Mouse (Mus musculus) hindbrain, postnatal 0 days (tissue): ENCODE data around the gene Morf4l1. TPM values are rescaled to one million over a fixed set of nuclear protein-coding genes. Genes with fewer than 3 reads are reported as not detected.
"Not testable (repeated sequence)": the region's sequence is repeated elsewhere in the genome, so short reads cannot be mapped to it uniquely, and the experiment has no call there.

Source experiments
- ATAC-seq: fragments of 200-750 bp; cut with Nextera tagmentation; 2 replicates; pipeline ENCODE4 v1.8.0; 2017; ENCODE audit warnings: mild to moderate bottlenecking, moderate TSS enrichment, moderate library complexity
- DNase-seq: peaks from one replicate; pipeline ENCODE4 v3.0.0-alpha.2; 2015; ENCODE audit warnings: low spot score
- H3K27ac ChIP-seq: fragments of 300-500 bp; sonication (generic); 2 replicates; pipeline ENCODE4 v1.5.1; 2014; ENCODE audit warnings: mild to moderate bottlenecking
- H3K27me3 ChIP-seq: fragments of 300-500 bp; sonication (generic); 2 replicates; pipeline ENCODE4 v1.6.1; 2014; ENCODE audit warnings: low read length, mixed read lengths; ENCODE audit not compliant: insufficient read depth
- H3K36me3 ChIP-seq: fragments of 300-500 bp; sonication (generic); 2 replicates; pipeline ENCODE4 v1.6.1; 2014; ENCODE audit warnings: low read length, mixed read lengths; ENCODE audit not compliant: insufficient read depth
- H3K4me1 ChIP-seq: fragments of 300-500 bp; sonication (generic); 2 replicates; pipeline ENCODE4 v1.6.1; 2014; ENCODE audit warnings: antibody characterized with exemption, low read length, mixed read lengths; ENCODE audit not compliant: insufficient read depth
- H3K4me2 ChIP-seq: fragments of 300-500 bp; sonication (generic); 2 replicates; pipeline ENCODE4 v1.6.1; 2014; ENCODE audit warnings: low read depth, mild to moderate bottlenecking, low read length, moderate library complexity, mixed read lengths
- H3K4me3 ChIP-seq: fragments of 300-500 bp; sonication (generic); 2 replicates; pipeline ENCODE4 v1.5.1; 2014; ENCODE audit warnings: low read length
- H3K9ac ChIP-seq: fragments of 300-500 bp; sonication (generic); replicated peaks from 2 replicates; pipeline ENCODE4 v1.6.1; 2014; ENCODE audit warnings: mild to moderate bottlenecking, low read length, moderate library complexity, mixed read lengths
- H3K9me3 ChIP-seq: fragments of 300-500 bp; sonication (generic); 2 replicates; pipeline ENCODE4 v1.6.1; 2016; ENCODE audit warnings: low read length, mixed read lengths
- CTCF ChIP-seq: IDR thresholded peaks from 2 replicates; pipeline ENCODE4 v1.5.1; 2016; ENCODE audit warnings: antibody characterized with exemption, control low read depth, low read depth
- WGBS: fragments of 180-500 bp; shearing (Covaris S2); extraction: QIAGEN DNeasy Blood & Tissue Kit; methylation state at CpG from one replicate; pipeline ENCODE4 v1.1.7; 2014; 5-methylcytosine and 5-hydroxymethylcytosine counted together
- polyA plus RNA-seq: library from polyadenylated mRNA; unstranded; fragments of >200 nt; fragmentation: Nextera tagmentation; extraction: Ambion mirVana; gene quantifications from 2 replicates; pipeline ENCODE4 v1.2.1, GENCODE M21; 2015
- total RNA-seq: library from RNA; depleted of rRNA; stranded (reverse); fragments of >200 nt; gene quantifications from 2 replicates; pipeline ENCODE4 v1.2.3, GENCODE M21; 2014

Morf4l1 gene
- total and polyA plus RNA-seq, 2 experiments from 2014 or later, result 179 to 527 TPM

- WGBS, result 53% methylated on average over 2 of the region's 2 CpGs
- Histone ChIP-seq H3K4me2 (no peak overlapping the region), H3K4me1 (no peaks in the 10 kb centered on the region), H3K36me3 (peaks cover 32% of the 10 kb centered on the region), H3K9me3 (no peaks in the 10 kb centered on the region), H3K4me3 (no peak overlapping the region), H3K27me3 (no peaks in the 10 kb centered on the region), H3K27ac (no peak overlapping the region), H3K9ac (no peak overlapping the region)
- TF ChIP-seq CTCF, result peak; percentile 66
- ATAC-seq (peak; percentile 59; the same call in 1 of the 2 replicates), DNase-seq (peak; percentile 73)
These were observed 13.8 kb downstream of the Morf4l1 start for GRCm38 (mm10) chr9:90100760-90101159.

GRCm38 (mm10) chr9:90098934-90099333, 15.6 kb downstream of the Morf4l1 start:
- H3K4me3 ChIP-seq, result no peak overlapping the region
- H3K4me2 ChIP-seq, result no peak overlapping the region
- peaks cover 34% of the 10 kb centered on the region for H3K36me3 ChIP-seq
- DNase-seq (no peak), ATAC-seq (no peak)
- peak; percentile 22; the same call in 1 of the 2 replicates for TF ChIP-seq CTCF
- H3K27me3 ChIP-seq, result no peaks in the 10 kb centered on the region
- no peak overlapping the region for H3K27ac ChIP-seq
- H3K9ac ChIP-seq, result no peak overlapping the region
- WGBS, result 90% methylated on average over 5 of the region's 5 CpGs
- no peaks in the 10 kb centered on the region for H3K9me3 ChIP-seq
- no peaks in the 10 kb centered on the region for H3K4me1 ChIP-seq

GRCm38 (mm10) chr9:90089339-90090104, 25.1 kb downstream of the Morf4l1 start:
- Histone ChIP-seq H3K9me3 (no peaks in the 10 kb centered on the region), H3K9ac (no peak overlapping the region), H3K4me1 (no peaks in the 10 kb centered on the region), H3K27me3 (no peaks in the 10 kb centered on the region), H3K36me3 (peaks cover 25% of the 10 kb centered on the region), H3K4me3 (no peak overlapping the region), H3K4me2 (no peak overlapping the region), H3K27ac (no peak overlapping the region)
- WGBS, result 90% methylated on average over 6 of the region's 6 CpGs
- DNase-seq (no peak), ATAC-seq (0 out of 2 replicates have a peak, but pooled peaks have one; percentile 15)
- TF ChIP-seq CTCF, result no peak

DNA sequence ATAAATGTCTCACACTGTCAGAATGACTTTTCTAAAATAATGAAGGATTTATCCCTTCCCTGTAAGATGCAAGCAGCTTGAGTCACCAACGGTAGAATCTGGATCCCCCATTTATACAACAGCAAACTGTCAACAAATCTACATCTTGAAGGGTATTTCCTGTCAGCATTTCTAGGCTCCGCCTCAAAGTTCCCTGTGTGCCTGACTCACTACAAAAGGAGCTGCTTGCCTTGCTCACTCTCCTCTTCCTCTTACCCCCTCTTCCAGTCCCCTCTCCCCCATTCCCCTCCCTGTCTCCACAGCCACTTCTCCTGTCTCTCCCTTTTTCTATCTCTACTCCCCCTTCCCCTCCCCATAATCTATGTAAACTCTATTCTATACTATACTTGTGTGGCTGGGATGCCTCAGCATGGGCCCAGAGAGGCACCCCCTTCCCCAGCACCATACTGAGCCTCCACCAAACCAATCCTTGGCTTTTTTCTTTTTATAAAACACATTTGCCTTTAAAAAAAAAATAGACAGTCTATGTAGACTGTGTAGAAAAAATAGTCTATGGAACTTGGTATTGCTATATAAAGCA, 26.6 kb downstream of the Morf4l1 start:
- no peaks in the 10 kb centered on the region for H3K9me3 ChIP-seq
- H3K4me3 ChIP-seq, result no peak overlapping the region
- TF ChIP-seq CTCF, result no peak
- WGBS, result 89% methylated on average over 2 of the region's 2 CpGs
- H3K9ac ChIP-seq, result no peak overlapping the region
- peaks cover 25% of the 10 kb centered on the region for H3K36me3 ChIP-seq
- H3K4me1 ChIP-seq, result no peaks in the 10 kb centered on the region
- no peak for DNase-seq
- H3K27me3 ChIP-seq, result no peaks in the 10 kb centered on the region
- no peak overlapping the region for H3K4me2 ChIP-seq
- no peak overlapping the region for H3K27ac ChIP-seq
- ATAC-seq, result peak; percentile 57

DNA sequence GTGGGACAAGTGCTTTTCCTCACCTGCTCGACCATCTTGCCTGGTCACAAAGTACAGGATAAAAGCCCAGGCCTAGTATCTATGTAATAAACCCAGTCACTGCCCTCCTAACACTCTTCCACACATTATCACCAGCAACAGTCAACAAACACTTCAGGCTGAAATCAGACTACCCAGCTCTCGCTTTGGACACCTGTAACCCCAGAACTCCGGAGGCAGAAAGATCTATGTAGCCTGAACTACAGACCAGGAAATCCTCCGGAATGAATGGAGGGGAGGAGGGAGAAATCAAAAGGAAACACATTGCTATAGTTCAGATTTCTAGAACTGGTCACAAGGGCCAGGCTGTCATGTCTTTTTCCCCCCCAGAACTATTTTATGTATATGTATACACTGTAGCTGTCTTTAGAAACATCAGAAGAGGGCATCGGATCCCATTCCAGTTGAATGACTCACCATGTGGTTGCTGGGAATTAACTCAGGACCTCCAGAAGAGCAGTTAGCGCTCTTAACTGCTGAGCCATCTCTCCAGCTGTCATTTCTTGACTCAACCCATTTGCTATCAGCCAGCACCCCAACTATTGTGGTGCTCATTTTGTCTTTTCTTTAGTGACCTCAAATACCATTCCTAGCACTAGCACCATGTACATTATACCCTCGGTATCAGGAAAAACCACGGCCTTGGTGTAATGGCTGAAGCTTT, 29.7 kb downstream of the Morf4l1 start:
- TF ChIP-seq CTCF, result no peak
- Histone ChIP-seq H3K4me3 (no peak overlapping the region), H3K4me2 (no peak overlapping the region), H3K4me1 (no peaks in the 10 kb centered on the region), H3K9me3 (no peaks in the 10 kb centered on the region), H3K27me3 (no peaks in the 10 kb centered on the region), H3K27ac (no peak overlapping the region), H3K36me3 (peaks cover 11% of the 10 kb centered on the region), H3K9ac (no peak overlapping the region)
- no peak for DNase-seq
- WGBS, result 93% methylated on average over 8 of the region's 8 CpGs
- no peak for ATAC-seq

- WGBS, result 90% methylated on average over 3 of the region's 3 CpGs
- Histone ChIP-seq H3K4me2 (no peak overlapping the region), H3K27me3 (no peaks in the 10 kb centered on the region), H3K27ac (no peak overlapping the region), H3K4me3 (no peak overlapping the region), H3K36me3 (peaks cover 3% of the 10 kb centered on the region; the same call in 1 of the 2 replicates), H3K4me1 (no peaks in the 10 kb centered on the region), H3K9ac (no peak overlapping the region), H3K9me3 (no peaks in the 10 kb centered on the region)
- no peak for ATAC-seq
- no peak for TF ChIP-seq CTCF
- no peak for DNase-seq
These were observed 30.4 kb downstream of the Morf4l1 start for GRCm38 (mm10) chr9:90084152-90084551.

DNA sequence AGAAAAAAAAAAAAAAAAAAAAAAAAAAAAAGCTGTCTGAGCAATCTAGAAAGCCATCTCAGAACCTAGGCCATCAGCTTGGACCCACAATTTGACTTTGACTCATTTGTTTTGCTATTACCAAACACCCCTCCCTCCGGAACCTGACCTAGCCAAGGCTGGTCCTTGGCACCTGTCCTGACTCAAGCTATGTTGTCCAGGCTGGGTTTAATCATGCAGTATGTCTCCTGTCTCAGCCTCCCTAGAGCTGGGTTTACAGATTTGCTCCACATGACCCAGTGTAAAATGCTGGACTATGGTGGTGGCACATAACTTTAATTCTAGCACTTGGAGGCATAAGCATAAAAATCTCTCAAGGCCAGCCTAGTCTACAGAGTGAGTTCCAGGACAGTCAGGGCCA, 31.6 kb downstream of the Morf4l1 start:
- Histone ChIP-seq H3K36me3 (no peaks in the 10 kb centered on the region), H3K9me3 (no peaks in the 10 kb centered on the region), H3K4me2 (no peak overlapping the region), H3K4me3 (no peak overlapping the region), H3K9ac (no peak overlapping the region), H3K27me3 (no peaks in the 10 kb centered on the region), H3K4me1 (no peaks in the 10 kb centered on the region), H3K27ac (no peak overlapping the region)
- TF ChIP-seq CTCF, result no peak
- ATAC-seq, result no peak
- WGBS, result 100% methylated on average over 1 of the region's 1 CpGs
- DNase-seq, result no peak

DNA sequence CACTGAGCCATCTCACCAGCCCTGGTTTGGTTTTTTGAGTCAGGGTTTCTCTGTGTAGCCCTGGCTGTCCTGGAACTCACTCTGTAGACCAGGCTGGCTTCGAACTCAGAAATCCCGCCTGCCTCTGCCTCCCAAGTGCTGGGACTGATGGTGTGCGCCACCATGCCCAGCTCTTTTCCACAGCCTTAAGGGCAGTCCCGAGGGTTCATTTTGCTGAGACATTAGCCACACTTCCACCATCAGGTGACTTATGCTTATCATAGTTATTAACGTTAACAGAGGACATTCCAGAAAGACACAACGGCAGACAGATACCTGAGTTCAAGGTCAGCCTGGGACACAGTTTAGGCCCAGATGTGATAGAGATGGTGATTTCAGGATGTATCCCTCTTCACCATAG, 32.6 kb downstream of the Morf4l1 start:
- not testable (repeated sequence) for H3K4me2 ChIP-seq, H3K27me3 ChIP-seq, H3K36me3 ChIP-seq, H3K27ac ChIP-seq, H3K4me1 ChIP-seq, ATAC-seq, H3K9me3 ChIP-seq, H3K9ac ChIP-seq, DNase-seq, H3K4me3 ChIP-seq
- 91% methylated on average over 6 of the region's 6 CpGs for WGBS
